Mouse (Mus musculus): ENCODE measurements around the gene Foxa1.

Foxa1 gene

DNA sequence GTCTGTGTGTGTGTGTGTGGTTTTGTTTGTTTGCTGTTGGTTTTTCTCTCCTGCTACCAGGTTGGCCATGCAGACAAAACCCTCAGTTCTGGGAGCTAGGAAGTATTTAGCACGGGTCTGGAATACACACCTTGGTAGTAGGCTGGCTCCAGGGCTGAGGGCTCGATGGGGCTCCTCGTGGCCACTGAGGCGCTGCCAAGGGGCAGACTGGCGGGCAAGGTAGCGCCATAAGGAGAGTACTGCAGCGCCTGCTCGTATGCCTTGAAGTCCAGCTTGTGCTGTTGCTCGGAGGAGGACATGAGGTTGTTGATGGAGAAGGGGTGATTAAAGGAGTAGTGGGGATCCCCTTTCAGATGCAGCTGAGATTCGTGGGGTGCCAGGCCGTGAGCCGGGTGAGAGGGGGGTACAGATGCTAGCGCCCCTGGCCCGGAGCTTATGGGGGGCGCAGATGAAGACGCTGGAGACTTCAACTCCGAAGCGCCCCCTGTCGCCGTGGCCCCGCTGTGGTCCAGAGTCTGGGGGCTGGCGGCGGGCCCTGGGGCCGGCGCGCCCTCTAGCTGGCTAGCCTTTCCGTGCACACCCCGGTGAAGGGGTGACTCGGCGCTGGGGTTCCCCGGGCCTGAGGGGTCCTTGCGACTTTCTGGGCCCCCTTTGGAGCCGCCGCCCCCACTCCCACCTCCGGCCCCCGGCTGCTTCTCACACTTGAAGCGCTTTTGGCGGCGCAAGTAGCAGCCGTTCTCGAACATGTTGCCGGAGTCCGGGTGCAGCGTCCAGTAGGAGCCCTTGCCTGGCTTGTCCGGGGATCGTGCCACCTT, 4.6 kb downstream of the Foxa1 start:
- peak; percentile 71 for DNase-seq (ENCODE audit: extremely low spot score, low spot score)

DNA sequence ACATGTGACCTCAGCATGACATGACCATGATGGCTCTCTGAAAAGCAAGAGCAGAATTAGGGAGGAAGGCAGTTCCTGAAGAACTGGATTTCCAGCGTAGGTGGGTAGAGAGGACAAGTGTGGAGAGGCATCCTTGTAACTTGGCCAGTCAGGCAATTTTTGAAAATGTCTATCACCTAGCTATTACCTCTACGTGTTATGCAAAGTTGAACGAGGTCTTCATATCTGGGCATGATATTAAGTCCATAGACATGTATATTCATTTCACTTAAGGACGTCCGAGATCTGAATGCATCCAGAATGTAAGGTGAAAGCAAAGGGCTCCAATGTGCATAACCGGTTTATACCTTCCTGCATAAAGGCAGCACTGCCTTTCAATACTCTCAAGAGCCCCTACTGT, 5.6 kb downstream of the Foxa1 start:
- DNase-seq (ENCODE audit: extremely low spot score, low spot score): peak; percentile 37

DNA sequence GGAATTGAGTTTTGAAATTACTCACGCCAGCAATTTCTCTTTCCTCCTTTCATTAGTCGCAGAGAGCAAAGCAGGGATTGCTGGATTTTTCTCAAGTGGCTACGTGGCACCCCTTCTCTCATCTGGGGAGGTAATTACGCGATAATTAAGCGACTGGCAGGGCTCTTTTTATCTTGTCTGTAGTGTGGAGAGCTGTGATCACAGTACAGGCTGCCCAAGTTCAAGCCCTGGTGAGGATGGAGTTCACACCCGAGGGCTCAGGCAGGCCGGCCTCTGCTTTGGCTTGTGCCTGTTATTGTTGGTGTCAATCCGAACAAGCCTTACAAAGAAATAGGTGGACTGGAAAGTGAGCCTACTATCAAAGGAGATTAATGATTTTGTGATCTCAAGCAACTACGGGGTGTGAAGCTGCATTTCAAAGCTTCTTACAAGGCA, 7.1 kb downstream of the Foxa1 start:
- DNase-seq (ENCODE audit: extremely low spot score, low spot score): peak; percentile 76

DNA sequence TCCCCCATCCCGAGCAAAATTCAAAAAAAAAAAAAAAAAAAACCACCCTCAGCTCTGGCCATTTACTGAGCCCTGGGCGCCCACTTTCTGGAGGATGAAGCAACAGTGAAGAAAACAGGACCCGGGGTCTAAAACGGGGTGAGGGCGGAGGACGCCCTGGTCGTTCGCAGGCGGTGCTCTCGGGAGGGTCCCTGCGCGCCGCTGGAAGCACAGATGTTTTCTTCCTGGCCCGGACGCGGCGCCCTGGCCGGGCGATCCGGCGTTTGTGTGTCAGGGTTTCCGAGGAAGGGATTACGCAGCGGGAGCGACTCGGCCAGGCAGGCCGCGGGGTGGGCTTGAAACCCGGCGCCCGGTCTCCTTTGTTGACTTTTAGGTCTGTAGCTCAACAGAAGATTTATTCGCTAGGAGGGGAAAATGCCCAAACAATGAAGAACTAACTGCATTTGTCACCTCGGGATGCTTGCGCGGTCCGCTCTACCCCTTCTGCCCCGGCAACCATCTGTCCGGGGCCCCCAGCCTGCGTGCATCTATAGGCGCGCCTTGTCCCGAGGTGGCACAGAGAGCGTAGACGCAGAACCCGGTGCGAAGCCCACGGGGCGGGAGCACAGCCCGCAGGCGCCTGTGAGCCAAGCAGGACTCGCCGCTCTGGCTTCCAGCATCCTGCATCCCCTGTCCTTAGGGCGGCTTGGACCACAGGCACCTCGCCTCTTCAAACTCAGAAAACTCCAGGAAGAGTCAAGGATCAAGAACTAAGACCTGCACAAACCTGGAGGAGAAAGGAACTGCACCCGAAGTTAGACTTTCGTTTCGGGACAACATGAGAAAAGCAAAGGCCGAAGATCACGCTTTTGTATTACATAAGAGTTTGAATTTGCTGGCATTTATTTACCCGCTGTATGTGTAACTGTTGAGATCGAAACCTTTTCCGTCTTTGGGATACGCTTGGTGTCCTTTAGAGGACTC, 7.8 kb downstream of the Foxa1 start:
- DNase-seq (ENCODE audit: extremely low spot score, low spot score): peak; percentile 80

DNA sequence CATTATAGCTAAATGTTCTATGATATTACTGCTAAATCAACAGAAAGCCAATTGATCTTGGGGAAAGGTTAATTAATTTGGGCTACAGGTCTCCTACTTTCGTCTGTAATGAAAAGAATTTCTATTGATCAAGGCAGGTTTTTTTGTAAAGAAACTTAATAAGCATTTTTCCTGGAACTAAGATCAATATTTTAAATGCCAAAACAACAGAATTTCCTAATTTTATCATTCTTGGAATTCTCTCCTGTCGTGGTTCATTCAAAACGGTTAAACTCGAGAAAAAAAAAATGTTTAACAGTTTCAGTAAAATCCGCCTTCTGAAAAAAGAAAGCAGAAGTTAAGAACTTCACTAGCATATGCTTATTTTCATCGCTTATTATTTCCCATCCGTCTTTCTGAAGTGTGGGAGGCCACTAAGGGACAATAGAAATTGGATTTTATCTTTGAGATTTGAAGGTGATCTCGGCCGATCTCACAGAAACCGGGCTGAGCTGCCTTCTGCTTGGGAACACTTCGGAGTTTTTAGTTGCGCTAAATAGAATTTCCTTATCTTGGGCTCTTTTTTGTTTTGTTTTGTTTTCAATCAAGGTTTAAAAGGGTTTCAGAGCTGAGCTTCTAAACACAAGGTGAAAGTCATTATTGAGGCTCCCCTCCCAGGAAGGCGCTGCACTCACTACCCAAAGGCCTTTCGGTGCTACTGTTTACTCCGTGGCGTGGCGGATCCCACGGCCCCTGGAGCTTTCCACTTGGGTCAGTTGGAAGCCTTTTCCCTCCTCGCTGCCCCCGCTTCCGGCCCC, 8.7 kb downstream of the Foxa1 start:
- DNase-seq (ENCODE audit: extremely low spot score, low spot score): no peak

DNA sequence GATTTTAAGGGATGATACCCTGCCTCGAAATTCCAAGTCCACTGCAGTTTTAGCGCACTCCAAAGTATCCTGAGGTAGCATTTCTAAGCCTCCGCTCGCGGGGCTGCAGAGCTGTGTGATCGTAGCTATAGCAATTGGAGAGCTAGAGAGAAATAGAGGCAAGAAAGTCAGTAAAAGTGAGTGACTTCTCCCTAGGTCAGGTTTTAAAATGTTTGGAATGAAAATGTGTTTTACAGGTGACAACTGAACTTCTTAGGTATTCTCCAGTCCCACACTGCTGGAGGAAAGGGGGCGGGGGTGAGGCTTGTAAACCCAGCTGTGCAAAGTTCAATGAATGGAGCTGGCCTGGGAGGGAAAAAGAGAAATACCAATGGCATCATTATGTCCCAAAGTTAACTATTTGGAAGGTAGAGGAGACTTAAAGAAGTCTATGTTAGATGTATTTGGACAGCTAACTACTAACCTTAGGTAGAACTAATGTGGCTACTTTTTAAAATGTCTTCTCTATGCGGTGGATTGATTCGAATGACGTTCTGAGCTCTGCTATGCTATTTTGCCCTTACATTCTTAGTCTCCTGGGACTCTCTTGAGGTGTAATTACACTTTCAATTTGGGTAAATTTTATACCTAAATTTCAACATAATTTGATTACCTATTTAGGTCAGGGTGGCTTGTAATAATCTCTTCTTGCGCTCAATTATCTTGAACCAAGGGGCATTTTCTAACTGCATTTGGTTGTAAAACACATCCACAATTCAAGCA, 9.6 kb downstream of the Foxa1 start:
- DNase-seq (ENCODE audit: extremely low spot score, low spot score): peak; percentile 31

DNA sequence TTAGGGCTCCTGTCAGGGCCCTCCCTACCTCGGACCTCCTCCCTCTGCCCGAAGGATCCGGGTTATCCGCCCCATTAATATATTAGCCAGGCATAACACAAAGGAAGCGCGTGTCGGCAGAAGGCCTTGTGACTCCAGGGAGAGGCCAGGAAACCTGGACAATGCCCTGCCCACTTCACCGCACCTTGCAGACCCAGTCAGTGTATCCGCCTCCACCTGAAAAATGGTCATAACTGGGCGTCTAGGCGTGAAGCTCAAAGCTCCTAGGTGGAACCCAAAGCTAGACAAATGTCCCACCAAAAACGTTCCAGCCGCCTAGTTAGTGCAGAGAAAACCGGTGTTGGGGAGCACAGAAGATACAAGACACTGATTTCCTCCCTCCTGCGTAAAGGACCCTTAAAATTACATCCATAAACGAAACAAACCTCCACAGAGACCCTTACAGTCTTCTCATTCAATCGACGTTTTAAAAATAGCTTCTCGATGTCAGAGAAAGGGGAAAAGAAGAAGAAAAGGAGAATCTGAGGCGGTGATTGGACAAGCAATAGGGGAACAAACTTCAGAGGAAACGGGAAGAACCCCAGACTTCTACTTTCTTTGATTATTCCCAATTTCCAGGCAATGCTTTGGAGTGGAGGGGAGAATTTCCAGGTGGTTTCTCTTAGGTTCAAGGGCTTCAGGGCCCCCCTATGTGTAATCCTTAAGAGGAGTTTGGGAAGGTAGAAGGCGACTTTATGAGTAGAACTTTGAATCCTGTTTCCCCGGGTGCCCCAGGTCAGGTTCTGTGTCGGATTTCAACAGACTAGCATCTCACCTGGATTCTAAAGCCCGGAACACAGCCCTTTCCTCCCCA, 10.4 kb downstream of the Foxa1 start:
- peak; percentile 58 for DNase-seq (ENCODE audit: extremely low spot score, low spot score)

DNA sequence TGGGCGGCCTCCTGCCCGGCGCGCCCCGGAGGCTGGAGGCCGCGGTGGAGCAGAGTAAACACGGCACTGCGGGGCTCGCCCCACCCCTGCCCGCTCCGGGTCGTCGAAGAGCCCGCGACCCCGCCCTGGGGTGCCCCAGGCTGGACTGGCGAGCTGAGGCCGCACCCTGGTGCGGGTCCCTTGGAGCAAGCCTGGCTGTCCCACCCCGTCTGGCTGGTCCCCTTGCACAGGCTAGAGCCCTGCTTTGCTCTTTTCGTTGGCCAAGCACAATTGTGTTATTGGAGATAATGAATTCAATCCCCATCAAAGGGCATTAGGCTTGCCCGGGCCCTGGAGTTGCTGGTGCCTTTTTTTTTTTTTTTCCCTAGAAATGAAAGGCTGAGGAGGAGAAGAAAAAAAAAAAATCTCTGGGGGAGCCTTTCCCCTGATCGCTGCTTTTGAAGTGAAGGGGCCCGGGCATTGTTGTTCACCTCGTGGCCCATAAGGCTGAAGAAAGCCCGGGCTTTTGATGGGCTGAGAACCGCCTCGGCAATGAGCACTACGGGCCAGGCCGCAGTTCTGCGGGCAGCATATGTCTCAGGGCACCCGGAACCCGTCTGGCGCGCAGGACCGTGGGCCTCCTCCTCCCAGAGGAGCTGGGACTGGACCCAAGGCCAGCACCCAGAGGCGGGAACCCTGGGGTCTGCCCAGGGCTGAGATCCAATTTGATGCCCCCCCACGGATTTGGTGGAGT, 11.7 kb downstream of the Foxa1 start:
- peak; percentile 58 for DNase-seq (ENCODE audit: extremely low spot score, low spot score)

DNA sequence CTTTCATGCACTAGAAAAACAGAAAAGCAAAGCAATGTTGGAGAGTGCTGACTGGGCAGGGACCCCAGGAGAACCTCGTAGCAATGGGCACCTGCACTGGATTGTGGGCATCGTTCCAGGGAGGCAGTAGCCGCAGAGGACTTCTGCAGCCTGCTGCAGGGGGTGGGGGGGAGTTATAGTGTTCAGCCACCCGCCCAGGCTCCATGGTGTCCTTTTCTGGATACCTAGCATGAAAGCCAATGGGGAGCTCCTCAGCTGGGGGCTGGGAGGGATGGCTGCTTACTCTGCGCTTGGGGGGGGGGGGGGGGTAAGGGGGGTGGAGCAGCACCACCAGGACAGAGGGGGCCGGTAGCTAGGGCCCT, 12.2 kb downstream of the Foxa1 start:
- DNase-seq (ENCODE audit: extremely low spot score, low spot score): no peak

DNA sequence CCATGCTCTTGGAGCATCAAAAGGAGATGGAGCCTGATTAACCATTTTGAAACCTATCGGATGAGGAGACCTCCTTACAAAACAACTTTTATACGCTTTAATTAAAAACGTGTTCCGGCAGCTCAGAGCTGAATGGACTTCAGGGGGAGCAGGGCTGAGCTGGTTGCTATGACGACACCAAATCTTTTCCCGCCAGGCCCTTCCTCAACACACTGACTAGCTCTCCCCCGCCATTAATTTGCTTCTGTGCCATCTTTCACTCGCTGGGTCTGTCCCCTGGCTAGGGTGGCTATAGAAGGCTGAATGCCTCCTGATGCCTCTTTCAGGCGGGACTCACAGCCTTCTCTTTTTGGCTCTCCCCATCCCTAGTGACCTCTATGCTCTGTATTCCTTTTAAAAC, 16.2 kb downstream of the Foxa1 start:
- no peak for DNase-seq (ENCODE audit: extremely low spot score, low spot score)

DNA sequence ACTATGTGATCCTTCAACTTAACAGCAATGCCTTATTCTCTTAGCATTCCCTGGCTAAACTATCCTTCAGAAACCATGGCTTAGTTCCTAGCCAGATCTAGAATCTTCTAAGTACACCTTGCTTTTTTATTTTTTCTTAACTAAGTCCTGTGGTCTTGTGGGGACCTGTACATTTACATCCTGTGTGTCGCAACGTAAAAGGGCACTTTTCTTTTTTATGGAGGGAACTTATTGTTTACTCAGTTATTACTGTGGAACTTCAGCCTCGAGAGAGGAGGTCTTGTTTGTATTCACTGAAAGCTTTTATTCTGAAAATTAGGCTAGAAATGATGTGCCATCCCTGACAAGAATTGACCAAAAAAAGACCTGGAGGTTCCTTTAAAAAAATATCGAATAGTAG, 18.4 kb downstream of the Foxa1 start:
- DNase-seq (ENCODE audit: extremely low spot score, low spot score): no peak

DNA sequence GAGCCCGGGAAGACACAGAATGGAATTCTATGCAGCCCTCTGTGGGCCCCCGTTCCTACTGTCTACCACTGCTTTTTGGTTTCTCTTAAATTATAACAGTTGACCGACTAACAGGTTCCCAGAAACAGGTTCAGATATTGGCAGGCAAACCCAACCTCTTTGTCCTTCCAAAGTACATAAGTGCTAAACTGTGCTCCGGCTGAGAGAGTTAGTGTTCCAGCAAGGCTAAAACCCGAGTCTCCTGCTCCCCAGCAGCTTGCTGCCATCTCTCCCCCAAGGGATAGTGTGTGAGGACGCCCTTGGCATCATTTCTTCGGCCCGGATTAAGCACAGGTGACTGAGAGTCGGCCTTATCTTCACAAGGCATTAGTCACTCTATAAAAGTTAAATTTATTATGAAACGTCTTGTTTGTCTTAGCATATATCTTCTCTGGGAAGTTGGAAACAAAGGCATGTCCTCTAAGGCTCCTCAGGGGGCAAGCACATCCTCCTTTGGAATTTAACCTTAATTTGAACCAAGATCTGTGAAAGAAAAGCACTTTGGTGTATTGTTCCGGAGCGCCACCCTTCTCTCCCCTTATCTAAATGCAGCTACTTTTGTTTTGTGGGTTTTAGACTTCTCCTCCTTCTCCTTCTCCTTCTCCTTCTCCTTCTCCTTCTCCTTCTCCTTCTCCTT, 30.9 kb downstream of the Foxa1 start:
- no peak for DNase-seq (ENCODE audit: extremely low spot score, low spot score)

DNA sequence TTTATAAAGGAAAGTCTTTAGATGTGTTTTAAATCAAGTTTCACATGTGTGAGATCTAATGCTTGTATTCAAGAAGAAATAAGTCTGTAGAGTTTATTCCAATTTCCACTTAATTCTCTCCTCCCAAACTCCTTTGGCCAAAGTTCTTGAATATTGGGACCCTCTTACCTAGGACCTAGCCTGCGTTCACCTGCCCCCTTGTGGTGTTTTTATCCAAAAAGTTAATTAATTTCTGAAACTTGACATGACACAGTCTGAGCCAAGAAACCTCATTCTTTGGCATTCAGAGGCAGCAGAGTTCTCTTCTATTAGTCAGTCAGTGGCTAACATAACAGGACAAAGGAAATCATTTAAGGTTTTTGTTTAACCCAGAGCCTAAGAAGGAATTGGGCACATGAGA, 32.2 kb downstream of the Foxa1 start:
- no peak for DNase-seq (ENCODE audit: extremely low spot score, low spot score)

DNA sequence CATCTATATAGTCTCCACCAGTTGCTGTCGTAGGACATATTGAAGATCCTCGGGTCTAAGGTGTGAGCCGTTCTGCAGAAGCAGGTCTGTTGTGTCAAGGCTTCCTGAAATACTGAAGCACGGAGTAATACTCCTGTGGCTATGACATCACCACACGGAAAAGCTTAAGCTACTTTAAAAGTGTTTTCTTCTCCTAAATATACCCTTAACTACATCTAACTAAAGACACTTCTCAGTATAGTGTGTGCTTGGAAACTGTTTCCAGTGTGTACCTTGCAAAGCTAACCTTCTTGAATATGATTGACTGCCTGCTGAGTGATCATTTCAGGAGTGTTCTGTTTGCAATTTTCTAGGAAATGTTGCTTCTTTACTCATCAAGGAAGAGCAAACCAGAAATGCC, 35.2 kb downstream of the Foxa1 start:
- DNase-seq (ENCODE audit: extremely low spot score, low spot score): no peak

DNA sequence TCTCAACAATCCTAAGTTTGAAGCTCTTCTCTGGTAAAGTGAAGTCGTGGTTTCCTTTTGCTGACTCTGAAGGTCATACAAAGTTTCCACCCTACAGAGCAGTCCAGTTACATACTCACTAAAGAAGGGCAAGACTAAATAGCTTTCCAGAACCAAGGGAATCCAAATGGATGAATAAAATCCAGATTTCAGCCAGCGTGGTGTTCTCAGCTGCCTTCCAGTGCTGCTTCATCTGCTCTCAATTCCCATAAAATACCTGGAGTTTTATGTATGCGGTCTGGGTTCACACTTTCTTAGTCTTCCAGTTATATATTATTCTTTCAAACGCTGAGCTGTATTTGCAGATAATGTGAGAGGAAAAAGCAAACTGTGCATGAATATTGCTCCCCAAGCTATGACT, 35.6 kb downstream of the Foxa1 start:
- no peak for DNase-seq (ENCODE audit: extremely low spot score, low spot score)

DNA sequence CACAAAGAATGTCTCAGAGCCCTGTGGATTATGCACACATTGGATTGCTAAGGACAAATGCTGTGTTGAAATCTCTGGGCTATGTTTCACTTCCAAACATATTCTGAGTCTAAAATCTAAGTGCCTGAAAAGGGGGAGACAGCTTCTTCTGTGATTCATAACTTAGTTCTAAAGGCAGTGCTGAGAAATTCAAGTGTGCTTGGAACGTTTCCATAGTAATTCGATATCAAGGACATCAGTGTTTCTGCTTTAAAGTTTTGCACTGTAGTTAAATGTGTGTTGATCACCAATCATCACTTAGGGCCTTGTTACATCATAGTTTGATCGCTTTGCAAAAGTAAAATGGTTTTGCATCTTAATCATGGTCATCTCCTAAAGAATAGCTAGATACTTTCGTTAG, 37.0 kb downstream of the Foxa1 start:
- DNase-seq (ENCODE audit: extremely low spot score, low spot score): no peak

DNA sequence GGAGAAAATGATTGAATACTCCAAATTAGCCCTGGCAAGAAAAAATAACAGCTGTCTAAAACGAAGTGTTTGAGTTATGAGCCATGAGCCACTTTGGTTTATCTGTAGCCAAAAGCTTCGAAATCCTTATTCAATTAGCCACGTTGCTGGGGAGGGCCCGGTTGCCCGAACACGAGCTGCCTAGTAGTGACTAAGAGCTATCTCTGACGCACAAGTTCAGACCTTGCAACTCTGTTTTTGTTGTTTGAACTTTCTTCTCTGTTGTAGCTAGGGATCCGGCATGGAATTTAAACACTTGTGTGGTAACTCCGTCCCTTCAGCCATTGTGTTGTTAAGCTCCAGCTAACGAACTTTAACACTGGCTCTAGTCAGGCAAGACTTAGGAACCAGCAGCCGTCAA, 37.8 kb downstream of the Foxa1 start:
- DNase-seq (ENCODE audit: extremely low spot score, low spot score): no peak

DNA sequence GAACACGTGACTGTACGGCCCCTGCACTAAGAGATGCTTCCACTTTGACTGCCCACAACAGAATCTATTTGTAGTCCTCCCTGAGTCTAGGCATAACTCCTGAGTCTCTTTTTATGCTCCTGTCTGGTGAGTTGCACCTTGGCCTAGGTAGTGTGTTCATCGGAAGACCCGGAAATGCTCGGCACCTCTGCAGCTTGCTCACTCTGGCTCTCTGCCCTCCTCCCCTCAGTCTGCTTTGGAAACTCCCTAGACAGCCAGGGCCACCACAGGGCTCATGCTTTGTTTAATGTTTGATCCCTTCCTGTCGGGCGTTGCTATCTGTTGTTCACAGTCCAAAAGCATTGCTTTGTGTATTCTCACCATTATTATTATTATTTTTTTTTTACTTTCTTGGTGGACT, 41.4 kb downstream of the Foxa1 start:
- no peak for DNase-seq (ENCODE audit: extremely low spot score, low spot score)

DNA sequence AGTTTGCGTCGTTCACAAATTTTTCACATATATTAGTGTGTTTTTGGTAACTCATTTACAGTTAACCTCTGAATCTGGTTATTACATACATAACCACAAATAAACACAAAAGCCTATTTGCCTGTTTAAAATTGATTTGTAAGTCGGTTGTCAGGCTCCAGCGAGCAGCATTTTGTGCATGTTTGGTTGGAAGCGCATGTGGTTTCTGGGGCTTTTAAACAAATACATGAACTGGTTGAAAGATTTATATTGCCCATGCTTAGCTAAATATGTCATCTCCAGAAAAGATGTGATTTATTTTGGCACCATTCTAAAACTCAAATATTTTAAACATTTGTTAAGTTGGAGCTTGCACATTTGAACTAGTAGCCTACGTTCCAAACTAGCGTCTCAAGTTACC, 46.5 kb downstream of the Foxa1 start:
- DNase-seq (ENCODE audit: extremely low spot score, low spot score): no peak

Measured in neural tube, embryonic 10.5 days (tissue).